Mouse (Mus musculus): ENCODE measurements around the gene Coro2b.

Gene Coro2b

GRCm38 (mm10) chr9:62513492-62514133, 23.2 kb downstream of the Coro2b start:
- H3K27me3 ChIP-seq (ENCODE audit: control insufficient read depth, insufficient read depth, low read length, poor library complexity, severe bottlenecking), result no peaks in the 10 kb centered on the region
- no peak for DNase-seq (ENCODE audit: low read depth, low spot score)
- no peaks in the 10 kb centered on the region for H3K36me3 ChIP-seq (ENCODE audit: control insufficient read depth, insufficient read depth, low read length, poor library complexity, severe bottlenecking)

GRCm38 (mm10) chr9:62510530-62510936, 26.3 kb downstream of the Coro2b start:
- no peaks in the 10 kb centered on the region for H3K27me3 ChIP-seq (ENCODE audit: control insufficient read depth, insufficient read depth, low read length, poor library complexity, severe bottlenecking)
- H3K36me3 ChIP-seq (ENCODE audit: control insufficient read depth, insufficient read depth, low read length, poor library complexity, severe bottlenecking), result no peaks in the 10 kb centered on the region
- peak; percentile 73 for DNase-seq (ENCODE audit: low read depth, low spot score)

GRCm38 (mm10) chr9:62509617-62510016, 27.2 kb downstream of the Coro2b start:
- DNase-seq (ENCODE audit: low read depth, low spot score), result peak; percentile 71
- Histone ChIP-seq H3K27me3 (ENCODE audit: control insufficient read depth, insufficient read depth, low read length, poor library complexity, severe bottlenecking) (no peaks in the 10 kb centered on the region), H3K36me3 (ENCODE audit: control insufficient read depth, insufficient read depth, low read length, poor library complexity, severe bottlenecking) (no peaks in the 10 kb centered on the region)

GRCm38 (mm10) chr9:62508740-62509524, 27.9 kb downstream of the Coro2b start:
- Histone ChIP-seq H3K27me3 (ENCODE audit: control insufficient read depth, insufficient read depth, low read length, poor library complexity, severe bottlenecking) (no peaks in the 10 kb centered on the region), H3K36me3 (ENCODE audit: control insufficient read depth, insufficient read depth, low read length, poor library complexity, severe bottlenecking) (no peaks in the 10 kb centered on the region)
- peak; percentile 13 for DNase-seq (ENCODE audit: low read depth, low spot score)

- H3K27me3 ChIP-seq (ENCODE audit: control insufficient read depth, insufficient read depth, low read length, poor library complexity, severe bottlenecking), result no peaks in the 10 kb centered on the region
- no peaks in the 10 kb centered on the region for H3K36me3 ChIP-seq (ENCODE audit: control insufficient read depth, insufficient read depth, low read length, poor library complexity, severe bottlenecking)
- peak; percentile 18 for DNase-seq (ENCODE audit: low read depth, low spot score)
Observed at GRCm38 (mm10) chr9:62506467-62507067, 30.3 kb downstream of the Coro2b start.

GRCm38 (mm10) chr9:62504129-62504528, 32.7 kb downstream of the Coro2b start:
- DNase-seq (ENCODE audit: low read depth, low spot score), result no peak
- no peaks in the 10 kb centered on the region for H3K27me3 ChIP-seq (ENCODE audit: control insufficient read depth, insufficient read depth, low read length, poor library complexity, severe bottlenecking)
- H3K36me3 ChIP-seq (ENCODE audit: control insufficient read depth, insufficient read depth, low read length, poor library complexity, severe bottlenecking), result no peaks in the 10 kb centered on the region

GRCm38 (mm10) chr9:62502361-62502760, 34.5 kb downstream of the Coro2b start:
- no peaks in the 10 kb centered on the region for H3K27me3 ChIP-seq (ENCODE audit: control insufficient read depth, insufficient read depth, low read length, poor library complexity, severe bottlenecking)
- H3K36me3 ChIP-seq (ENCODE audit: control insufficient read depth, insufficient read depth, low read length, poor library complexity, severe bottlenecking), result no peaks in the 10 kb centered on the region
- no peak for DNase-seq (ENCODE audit: low read depth, low spot score)

GRCm38 (mm10) chr9:62501566-62501965, 35.3 kb downstream of the Coro2b start:
- H3K36me3 ChIP-seq (ENCODE audit: control insufficient read depth, insufficient read depth, low read length, poor library complexity, severe bottlenecking), result no peaks in the 10 kb centered on the region
- no peak for DNase-seq (ENCODE audit: low read depth, low spot score)
- H3K27me3 ChIP-seq (ENCODE audit: control insufficient read depth, insufficient read depth, low read length, poor library complexity, severe bottlenecking), result no peaks in the 10 kb centered on the region

- no peak for DNase-seq (ENCODE audit: low read depth, low spot score)
- no peaks in the 10 kb centered on the region for H3K27me3 ChIP-seq (ENCODE audit: control insufficient read depth, insufficient read depth, low read length, poor library complexity, severe bottlenecking)
- H3K36me3 ChIP-seq (ENCODE audit: control insufficient read depth, insufficient read depth, low read length, poor library complexity, severe bottlenecking), result no peaks in the 10 kb centered on the region
Observed at GRCm38 (mm10) chr9:62500007-62500406, 36.8 kb downstream of the Coro2b start.

GRCm38 (mm10) chr9:62498945-62499344, 37.9 kb downstream of the Coro2b start:
- Histone ChIP-seq H3K27me3 (ENCODE audit: control insufficient read depth, insufficient read depth, low read length, poor library complexity, severe bottlenecking) (no peaks in the 10 kb centered on the region), H3K36me3 (ENCODE audit: control insufficient read depth, insufficient read depth, low read length, poor library complexity, severe bottlenecking) (no peaks in the 10 kb centered on the region)
- no peak for DNase-seq (ENCODE audit: low read depth, low spot score)

GRCm38 (mm10) chr9:62497135-62498092, 39.4 kb downstream of the Coro2b start:
- no peaks in the 10 kb centered on the region for H3K27me3 ChIP-seq (ENCODE audit: control insufficient read depth, insufficient read depth, low read length, poor library complexity, severe bottlenecking)
- no peaks in the 10 kb centered on the region for H3K36me3 ChIP-seq (ENCODE audit: control insufficient read depth, insufficient read depth, low read length, poor library complexity, severe bottlenecking)
- DNase-seq (ENCODE audit: low read depth, low spot score), result no peak

- DNase-seq (ENCODE audit: low read depth, low spot score), result peak; percentile 11
- Histone ChIP-seq H3K36me3 (ENCODE audit: control insufficient read depth, insufficient read depth, low read length, poor library complexity, severe bottlenecking) (no peaks in the 10 kb centered on the region), H3K27me3 (ENCODE audit: control insufficient read depth, insufficient read depth, low read length, poor library complexity, severe bottlenecking) (no peaks in the 10 kb centered on the region)
Observed at GRCm38 (mm10) chr9:62492306-62492990, 44.4 kb downstream of the Coro2b start.

GRCm38 (mm10) chr9:62491611-62492010, 45.2 kb downstream of the Coro2b start:
- Histone ChIP-seq H3K36me3 (ENCODE audit: control insufficient read depth, insufficient read depth, low read length, poor library complexity, severe bottlenecking) (no peaks in the 10 kb centered on the region), H3K27me3 (ENCODE audit: control insufficient read depth, insufficient read depth, low read length, poor library complexity, severe bottlenecking) (no peaks in the 10 kb centered on the region)
- DNase-seq (ENCODE audit: low read depth, low spot score), result no peak

- no peaks in the 10 kb centered on the region for H3K27me3 ChIP-seq (ENCODE audit: control insufficient read depth, insufficient read depth, low read length, poor library complexity, severe bottlenecking)
- no peaks in the 10 kb centered on the region for H3K36me3 ChIP-seq (ENCODE audit: control insufficient read depth, insufficient read depth, low read length, poor library complexity, severe bottlenecking)
- peak; percentile 7 for DNase-seq (ENCODE audit: low read depth, low spot score)
Observed at GRCm38 (mm10) chr9:62491104-62491503, 45.7 kb downstream of the Coro2b start.

Measured in splenic B cell, adult 2 months (primary cell).